Mouse (Mus musculus) kidney, postnatal 10 days (tissue): Measurements from ENCODE around the gene Setd1b.
A peak's percentile ranks its signal among the peaks of the same experiment; 100 is the strongest.
"Not testable (repeated sequence)": the region's sequence is repeated elsewhere in the genome, so short reads cannot be mapped to it uniquely, and the experiment has no call there.

ENCODE experiments used
- DNase-seq: peaks from one replicate; pipeline ENCODE4 v3.0.0; 2021; ENCODE audit warnings: mixed read lengths

The Setd1b gene

GRCm38 (mm10) chr5:123166437-123166836, 24.4 kb downstream of the Setd1b start:
- no peak for DNase-seq

GRCm38 (mm10) chr5:123167591-123167990, 25.6 kb downstream of the Setd1b start:
- no peak for DNase-seq

- no peak for DNase-seq
Measured at GRCm38 (mm10) chr5:123169284-123169683, 27.3 kb downstream of the Setd1b start, which contains the start of gene Psmd9. Gene Psmd9 (plus strand): TSS chr5:123169413.

GRCm38 (mm10) chr5:123170365-123170764, 28.4 kb downstream of the Setd1b start:
- no peak for DNase-seq

GRCm38 (mm10) chr5:123171646-123172350, 29.8 kb downstream of the Setd1b start:
- peak; percentile 93 for DNase-seq

GRCm38 (mm10) chr5:123178792-123179191, 36.8 kb downstream of the Setd1b start:
- no peak for DNase-seq

- no peak for DNase-seq
Measured at GRCm38 (mm10) chr5:123180390-123180789, 38.4 kb downstream of the Setd1b start.

GRCm38 (mm10) chr5:123181536-123181935, 39.5 kb downstream of the Setd1b start:
- peak; percentile 66 for DNase-seq

GRCm38 (mm10) chr5:123182651-123183050, 40.7 kb downstream of the Setd1b start, which contains the start of gene Hpd:
Gene Hpd (minus strand): TSS chr5:123182727.
- DNase-seq: no peak

GRCm38 (mm10) chr5:123185966-123186365, 44.0 kb downstream of the Setd1b start:
- peak; percentile 46 for DNase-seq

- DNase-seq: no peak
Measured at GRCm38 (mm10) chr5:123187306-123187705, 45.3 kb downstream of the Setd1b start.

GRCm38 (mm10) chr5:123190912-123191311, 48.9 kb downstream of the Setd1b start:
- no peak for DNase-seq

- DNase-seq: no peak
Measured at GRCm38 (mm10) chr5:123191427-123191826, 49.4 kb downstream of the Setd1b start.

GRCm38 (mm10) chr5:123192606-123193150, 50.7 kb downstream of the Setd1b start:
- no peak for DNase-seq

- no peak for DNase-seq
Measured at GRCm38 (mm10) chr5:123193436-123193835, 51.4 kb downstream of the Setd1b start.

- no peak for DNase-seq
Measured at GRCm38 (mm10) chr5:123194856-123195255, 52.9 kb downstream of the Setd1b start.

- no peak for DNase-seq
Measured at GRCm38 (mm10) chr5:123195500-123196000, 53.6 kb downstream of the Setd1b start.

GRCm38 (mm10) chr5:123196746-123197145, 54.8 kb downstream of the Setd1b start:
- DNase-seq: no peak

GRCm38 (mm10) chr5:123198523-123198922, 56.5 kb downstream of the Setd1b start:
- no peak for DNase-seq

GRCm38 (mm10) chr5:123200816-123201522, 59.0 kb downstream of the Setd1b start:
- DNase-seq: not testable (repeated sequence)

GRCm38 (mm10) chr5:123201523-123201892, 59.5 kb downstream of the Setd1b start:
- DNase-seq: no peak

- DNase-seq: no peak
Measured at GRCm38 (mm10) chr5:123201987-123202386, 60.0 kb downstream of the Setd1b start.

- not testable (repeated sequence) for DNase-seq
Measured at GRCm38 (mm10) chr5:123202771-123203170, 60.8 kb downstream of the Setd1b start.

GRCm38 (mm10) chr5:123203591-123203990, 61.6 kb downstream of the Setd1b start:
- DNase-seq: not testable (repeated sequence)
